Mouse (Mus musculus): ENCODE measurements around the gene Myo10. TPM values are rescaled to one million over a fixed set of nuclear protein-coding genes. Genes with fewer than 3 reads are reported as not detected.

Myo10 gene
- polyA plus RNA-seq, 1 experiment from 2014 or later, result 40.5 TPM

DNA sequence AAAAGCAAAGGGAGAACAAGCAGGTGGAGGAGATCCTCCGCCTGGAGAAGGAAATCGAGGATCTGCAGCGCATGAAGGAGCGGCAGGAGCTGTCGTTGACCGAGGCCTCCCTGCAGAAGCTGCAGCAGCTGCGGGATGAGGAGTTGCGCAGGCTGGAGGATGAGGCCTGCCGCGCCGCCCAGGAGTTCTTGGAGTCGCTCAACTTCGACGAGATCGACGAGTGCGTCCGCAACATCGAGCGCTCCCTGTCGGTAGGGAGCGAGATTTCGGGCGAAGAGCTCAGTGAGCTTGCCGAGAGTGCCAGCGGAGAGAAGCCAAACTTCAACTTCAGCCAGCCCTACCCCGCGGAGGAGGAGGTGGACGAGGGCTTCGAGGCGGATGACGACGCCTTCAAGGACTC, 158.7 kb downstream of the Myo10 start:
- H3K9me3 ChIP-seq (replicated peaks), result no peaks in the 10 kb centered on the region
- ATAC-seq (replicated peaks; ENCODE audit: low FRiP score), result no peak
- no peak overlapping the region for H3K4me3 ChIP-seq (replicated peaks)
- peaks cover 18% of the 10 kb centered on the region for H3K4me1 ChIP-seq
- 87% methylated on average over 33 of the region's 33 CpGs for WGBS
- H3K27ac ChIP-seq, result no peak overlapping the region
- H3K27me3 ChIP-seq, result no peaks in the 10 kb centered on the region
- no peak overlapping the region for H3K9ac ChIP-seq
- H3K36me3 ChIP-seq, result peaks cover 91% of the 10 kb centered on the region
- H3K4me2 ChIP-seq, result no peak overlapping the region

DNA sequence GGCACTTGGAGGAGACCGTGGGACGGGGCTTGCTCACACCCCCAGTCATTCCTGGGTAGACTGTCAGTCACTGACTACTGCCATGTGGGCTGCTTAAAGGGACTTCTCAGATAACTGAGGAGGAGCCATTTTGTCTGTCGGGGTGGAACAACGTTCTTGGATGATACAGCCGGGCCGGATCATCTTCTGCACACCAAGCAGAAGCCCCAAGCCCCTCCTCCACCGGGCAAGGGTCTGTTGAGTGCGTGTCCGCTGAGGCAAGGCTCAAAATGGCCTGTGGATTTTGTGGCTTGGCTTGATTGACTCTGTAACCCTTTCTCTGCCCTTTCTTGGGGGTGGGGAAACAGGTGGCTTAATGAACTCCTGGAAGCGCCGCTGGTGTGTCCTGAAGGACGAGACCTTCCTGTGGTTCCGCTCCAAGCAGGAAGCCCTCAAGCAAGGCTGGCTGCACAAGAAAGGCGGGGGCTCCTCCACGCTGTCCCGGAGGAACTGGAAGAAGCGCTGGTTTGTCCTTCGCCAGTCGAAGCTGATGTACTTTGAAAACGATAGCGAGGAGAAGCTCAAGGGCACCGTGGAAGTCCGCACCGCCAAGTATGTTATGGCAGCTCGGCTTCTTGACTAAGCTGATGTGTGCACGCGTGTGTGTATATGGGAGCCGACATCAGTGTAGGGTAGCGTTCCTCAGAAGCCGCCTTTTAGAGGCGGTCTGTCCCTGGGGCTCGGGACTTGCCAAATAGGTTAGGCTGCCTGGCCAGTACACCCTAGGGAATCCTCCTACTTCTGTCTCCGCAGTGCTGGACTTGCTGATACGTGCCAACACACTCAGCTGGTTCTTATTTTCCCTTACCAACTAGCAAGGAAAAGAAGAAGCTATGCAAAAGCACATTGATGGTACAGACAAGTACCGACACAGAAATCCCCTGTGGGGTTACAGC, 163.4 kb downstream of the Myo10 start:
- no peak; the same call in 1 of the 2 replicates for ATAC-seq (replicated peaks; ENCODE audit: low FRiP score)
- no peak overlapping the region for H3K4me3 ChIP-seq (replicated peaks)
- H3K9ac ChIP-seq, result no peak overlapping the region
- H3K36me3 ChIP-seq, result peaks cover 99% of the 10 kb centered on the region
- 0 out of 2 replicates have a peak overlapping the region, but pooled peaks have one; percentile 51 for H3K27ac ChIP-seq
- no peaks in the 10 kb centered on the region for H3K27me3 ChIP-seq
- no peak overlapping the region for H3K4me2 ChIP-seq
- no peaks in the 10 kb centered on the region for H3K9me3 ChIP-seq (replicated peaks)
- H3K4me1 ChIP-seq, result peaks cover 36% of the 10 kb centered on the region
- 73% methylated on average over 35 of the region's 35 CpGs for WGBS

DNA sequence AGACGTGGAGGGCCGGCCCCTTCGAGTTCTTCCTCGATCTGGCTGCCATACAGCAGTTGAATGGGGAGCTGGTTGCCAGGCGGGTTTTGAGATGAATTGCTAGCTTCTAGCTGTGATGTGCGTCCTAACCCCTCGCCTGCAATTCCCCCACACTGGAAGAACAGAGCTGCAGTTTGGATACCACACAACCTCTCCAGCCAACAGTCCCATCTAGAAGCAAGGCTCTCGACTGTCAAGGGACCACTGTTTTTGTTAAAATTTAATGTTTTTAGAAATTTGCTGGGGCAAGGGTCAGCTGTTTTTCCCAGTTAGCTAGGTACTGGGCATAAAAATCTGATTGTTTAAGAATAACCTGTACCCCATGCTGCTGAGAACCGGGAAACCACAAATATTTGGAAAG, 165.1 kb downstream of the Myo10 start:
- H3K27me3 ChIP-seq, result no peaks in the 10 kb centered on the region
- ATAC-seq (replicated peaks; ENCODE audit: low FRiP score), result no peak
- peaks cover 38% of the 10 kb centered on the region for H3K4me1 ChIP-seq
- no peaks in the 10 kb centered on the region for H3K9me3 ChIP-seq (replicated peaks)
- H3K4me3 ChIP-seq (replicated peaks), result no peak overlapping the region
- no peak overlapping the region for H3K27ac ChIP-seq
- peaks cover 95% of the 10 kb centered on the region for H3K36me3 ChIP-seq
- H3K9ac ChIP-seq, result no peak overlapping the region
- WGBS, result 81% methylated on average over 9 of the region's 9 CpGs
- H3K4me2 ChIP-seq, result no peak overlapping the region

DNA sequence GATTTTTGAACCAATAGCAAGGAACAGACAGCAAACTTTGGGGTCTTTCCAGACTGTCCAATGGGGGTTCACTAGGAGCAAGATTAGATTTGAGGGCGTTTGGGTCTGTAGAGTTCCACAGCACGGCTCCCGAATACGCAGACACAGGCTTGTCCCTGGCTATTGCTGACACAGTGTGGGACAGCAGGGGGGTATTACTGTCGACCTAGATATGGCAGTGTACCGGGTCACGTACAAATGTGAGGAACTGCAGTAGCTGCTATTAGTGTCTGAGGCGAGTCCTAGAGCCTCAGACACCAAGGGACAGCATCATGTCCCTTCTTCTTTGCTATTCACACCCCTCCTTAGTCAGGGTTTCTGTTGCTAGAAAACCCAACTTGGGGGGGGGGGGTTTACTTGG, 165.6 kb downstream of the Myo10 start:
- no peak overlapping the region for H3K9ac ChIP-seq
- no peak overlapping the region for H3K4me3 ChIP-seq (replicated peaks)
- no peaks in the 10 kb centered on the region for H3K27me3 ChIP-seq
- H3K36me3 ChIP-seq, result peaks cover 95% of the 10 kb centered on the region
- ATAC-seq (replicated peaks; ENCODE audit: low FRiP score), result no peak
- no peak overlapping the region for H3K27ac ChIP-seq
- no peak overlapping the region for H3K4me2 ChIP-seq
- no peaks in the 10 kb centered on the region for H3K9me3 ChIP-seq (replicated peaks)
- H3K4me1 ChIP-seq, result peaks cover 42% of the 10 kb centered on the region
- WGBS, result 90% methylated on average over 8 of the region's 8 CpGs

DNA sequence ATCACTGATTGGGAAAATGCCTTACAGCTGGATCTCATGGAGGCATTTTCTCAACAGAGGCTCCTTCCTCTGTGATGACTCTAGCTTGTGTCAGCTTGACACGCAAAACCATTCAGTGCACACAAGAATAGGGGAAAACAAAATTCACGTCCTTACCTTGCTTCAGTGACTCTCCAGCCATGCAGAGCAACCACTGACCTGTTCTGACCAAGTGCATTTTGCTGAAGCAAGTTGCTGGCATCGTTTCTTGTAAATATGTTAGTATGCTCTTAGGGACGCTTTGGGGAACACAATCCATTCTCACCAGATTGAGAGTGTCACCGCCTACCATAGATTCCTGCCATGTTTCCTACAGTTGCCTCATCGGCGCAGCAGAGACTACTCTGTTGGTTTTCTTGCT, 166.2 kb downstream of the Myo10 start:
- WGBS, result 72% methylated on average over 7 of the region's 7 CpGs
- H3K27me3 ChIP-seq, result no peaks in the 10 kb centered on the region
- H3K4me2 ChIP-seq, result no peak overlapping the region
- no peak for ATAC-seq (replicated peaks; ENCODE audit: low FRiP score)
- peaks cover 95% of the 10 kb centered on the region for H3K36me3 ChIP-seq
- peaks cover 48% of the 10 kb centered on the region for H3K4me1 ChIP-seq
- no peak overlapping the region for H3K9ac ChIP-seq
- no peaks in the 10 kb centered on the region for H3K9me3 ChIP-seq (replicated peaks)
- no peak overlapping the region for H3K27ac ChIP-seq
- H3K4me3 ChIP-seq (replicated peaks), result no peak overlapping the region

DNA sequence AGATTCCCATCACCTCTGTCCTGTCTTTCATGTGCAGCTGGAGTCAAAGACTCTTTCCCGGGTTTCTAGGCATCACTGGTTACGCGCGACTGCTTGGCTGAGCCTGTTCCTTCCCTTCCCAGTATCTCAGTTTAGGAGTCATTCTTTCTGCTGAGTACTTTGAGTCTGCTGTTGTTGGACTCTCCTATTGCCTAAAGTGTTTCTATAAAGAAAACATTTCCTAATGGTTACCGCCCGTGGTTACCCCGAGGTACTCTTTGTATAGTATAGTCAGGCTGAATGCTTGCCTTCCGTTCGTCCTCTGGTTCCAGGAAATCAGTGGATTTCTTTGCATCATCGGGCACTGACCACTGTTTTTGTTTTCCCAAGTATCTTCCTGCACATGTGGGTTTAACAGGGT, 166.9 kb downstream of the Myo10 start:
- no peak for ATAC-seq (replicated peaks; ENCODE audit: low FRiP score)
- peak overlapping the region; percentile 45 for H3K27ac ChIP-seq
- H3K9me3 ChIP-seq (replicated peaks), result no peaks in the 10 kb centered on the region
- H3K27me3 ChIP-seq, result no peaks in the 10 kb centered on the region
- H3K4me1 ChIP-seq, result peaks cover 55% of the 10 kb centered on the region
- no peak overlapping the region for H3K4me2 ChIP-seq
- H3K4me3 ChIP-seq (replicated peaks), result no peak overlapping the region
- WGBS, result 66% methylated on average over 10 of the region's 10 CpGs
- peaks cover 95% of the 10 kb centered on the region for H3K36me3 ChIP-seq
- no peak overlapping the region for H3K9ac ChIP-seq

DNA sequence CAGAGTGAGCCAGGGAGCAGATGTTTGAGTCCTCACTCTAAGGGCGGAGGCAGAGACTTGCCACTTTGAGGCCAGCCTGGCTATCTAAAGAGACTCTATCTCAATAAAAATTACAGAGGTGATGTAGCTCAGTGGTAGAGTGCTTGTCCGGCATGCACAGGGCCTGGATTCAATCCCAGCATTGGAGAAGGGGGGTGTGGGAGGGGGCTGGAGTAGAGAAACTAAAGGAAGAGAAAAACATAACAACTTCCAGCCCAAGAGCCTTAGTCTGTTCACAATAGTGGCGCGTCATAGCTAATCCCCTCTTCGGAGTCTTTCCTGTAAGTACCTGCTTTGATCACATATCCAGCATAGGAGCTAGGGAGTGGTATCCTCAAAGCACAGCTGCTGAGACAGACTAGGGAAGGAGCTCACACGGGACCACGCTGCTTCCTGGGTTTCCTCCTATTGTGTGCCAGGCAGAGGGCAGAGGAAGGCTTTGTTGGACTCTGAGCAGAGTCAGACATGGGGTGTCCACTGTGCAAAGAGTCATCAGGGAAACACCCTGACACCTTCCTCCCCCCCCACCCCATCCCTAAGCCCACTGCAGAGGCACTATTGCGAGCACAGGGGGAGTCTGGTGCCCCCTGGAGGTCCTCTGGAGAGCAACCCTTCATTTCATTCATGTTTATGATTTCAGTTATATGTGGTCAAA, 169.5 kb downstream of the Myo10 start:
- H3K9me3 ChIP-seq (replicated peaks), result no peaks in the 10 kb centered on the region

DNA sequence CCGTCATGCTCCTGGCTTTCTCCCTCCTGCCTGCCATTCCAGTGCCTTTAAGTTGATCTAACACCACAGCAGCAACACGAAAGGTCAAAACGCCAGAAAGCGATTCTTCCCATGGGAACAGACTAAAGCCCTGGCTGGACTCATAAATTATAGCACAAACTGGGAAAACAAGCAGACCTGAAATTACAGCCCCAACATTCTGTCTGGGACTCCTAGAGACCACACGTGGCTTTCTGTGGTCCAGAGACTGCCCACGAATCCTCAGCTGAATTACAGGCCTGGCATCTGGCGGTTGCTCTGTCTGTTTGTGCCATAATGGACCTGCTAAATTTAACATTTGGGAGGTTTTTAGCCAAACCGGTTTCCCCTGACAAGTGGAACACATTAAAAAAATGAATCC, 171.8 kb downstream of the Myo10 start:
- Histone ChIP-seq H3K4me2 (no peak overlapping the region), H3K9ac (no peak overlapping the region), H3K36me3 (peaks cover 90% of the 10 kb centered on the region), H3K4me1 (peaks cover 33% of the 10 kb centered on the region), H3K9me3 (replicated peaks) (no peaks in the 10 kb centered on the region), H3K27me3 (no peaks in the 10 kb centered on the region), H3K27ac (no peak overlapping the region), H3K4me3 (replicated peaks) (no peak overlapping the region)
- WGBS, result 44% methylated on average over 8 of the region's 8 CpGs
- ATAC-seq (replicated peaks; ENCODE audit: low FRiP score), result no peak

More for the DNA sequence above, 169.5 kb downstream of the Myo10 start:
- H3K4me1 ChIP-seq, result peaks cover 43% of the 10 kb centered on the region
- no peak overlapping the region for H3K4me2 ChIP-seq
- 79% methylated on average over 8 of the region's 8 CpGs for WGBS
- no peak overlapping the region for H3K9ac ChIP-seq
- H3K27ac ChIP-seq, result peak overlapping the region; percentile 37; the same call in 1 of the 2 replicates
- H3K4me3 ChIP-seq (replicated peaks), result no peak overlapping the region
- H3K36me3 ChIP-seq, result peaks cover 91% of the 10 kb centered on the region
- no peaks in the 10 kb centered on the region for H3K27me3 ChIP-seq
- peak; percentile 28 for ATAC-seq (replicated peaks; ENCODE audit: low FRiP score)

DNA sequence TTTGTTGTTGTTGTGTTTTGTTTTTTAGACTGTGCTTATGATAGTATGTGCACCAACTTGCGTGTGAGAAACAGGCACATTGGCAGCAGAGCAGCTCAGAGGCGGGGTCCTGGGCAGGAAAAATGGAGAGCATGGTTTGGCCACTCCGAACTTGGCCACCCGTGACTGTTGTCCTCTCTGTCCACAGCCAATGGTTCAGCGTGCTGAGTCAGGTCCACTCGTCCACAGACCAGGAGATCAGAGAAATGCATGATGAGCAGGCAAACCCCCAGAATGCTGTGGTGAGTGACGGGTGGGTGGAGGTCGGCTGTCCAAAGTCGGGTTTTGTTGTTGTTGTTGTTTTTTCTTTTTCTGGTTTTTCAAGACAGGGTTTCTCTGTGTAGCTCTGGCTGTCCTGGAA, 173.2 kb downstream of the Myo10 start:
- ATAC-seq (replicated peaks; ENCODE audit: low FRiP score), result no peak
- H3K27ac ChIP-seq, result no peak overlapping the region
- H3K27me3 ChIP-seq, result no peaks in the 10 kb centered on the region
- 96% methylated on average over 9 of the region's 9 CpGs for WGBS
- H3K4me3 ChIP-seq (replicated peaks), result no peak overlapping the region
- H3K4me1 ChIP-seq, result peaks cover 19% of the 10 kb centered on the region
- H3K4me2 ChIP-seq, result no peak overlapping the region
- peaks cover 90% of the 10 kb centered on the region for H3K36me3 ChIP-seq
- H3K9me3 ChIP-seq (replicated peaks), result no peaks in the 10 kb centered on the region
- H3K9ac ChIP-seq, result no peak overlapping the region

DNA sequence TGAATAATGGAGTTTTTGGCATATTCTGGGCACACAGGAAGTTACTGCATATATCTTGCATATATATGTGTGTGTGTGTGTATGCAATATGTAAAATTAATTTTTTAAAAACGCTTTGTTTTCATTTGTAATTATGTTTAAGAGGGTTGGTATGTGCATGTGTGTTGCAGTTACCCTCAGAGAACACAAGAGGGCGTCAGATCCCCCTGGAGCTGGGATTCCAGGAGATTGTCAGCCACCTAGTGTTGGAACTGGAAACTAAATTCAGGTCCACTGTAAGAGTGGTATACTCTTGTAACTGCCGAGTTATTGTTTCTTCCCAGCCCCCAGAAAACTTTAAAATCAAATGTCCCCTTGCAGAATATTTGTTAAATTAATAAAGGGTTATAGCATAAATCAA, 174.0 kb downstream of the Myo10 start:
- peaks cover 91% of the 10 kb centered on the region for H3K36me3 ChIP-seq
- H3K27ac ChIP-seq, result no peak overlapping the region
- H3K4me3 ChIP-seq (replicated peaks), result no peak overlapping the region
- no peak for ATAC-seq (replicated peaks; ENCODE audit: low FRiP score)
- H3K9ac ChIP-seq, result no peak overlapping the region
- no peak overlapping the region for H3K4me2 ChIP-seq
- no peaks in the 10 kb centered on the region for H3K9me3 ChIP-seq (replicated peaks)
- 60% methylated on average over 3 of the region's 3 CpGs for WGBS
- H3K4me1 ChIP-seq, result peaks cover 19% of the 10 kb centered on the region
- H3K27me3 ChIP-seq, result no peaks in the 10 kb centered on the region

DNA sequence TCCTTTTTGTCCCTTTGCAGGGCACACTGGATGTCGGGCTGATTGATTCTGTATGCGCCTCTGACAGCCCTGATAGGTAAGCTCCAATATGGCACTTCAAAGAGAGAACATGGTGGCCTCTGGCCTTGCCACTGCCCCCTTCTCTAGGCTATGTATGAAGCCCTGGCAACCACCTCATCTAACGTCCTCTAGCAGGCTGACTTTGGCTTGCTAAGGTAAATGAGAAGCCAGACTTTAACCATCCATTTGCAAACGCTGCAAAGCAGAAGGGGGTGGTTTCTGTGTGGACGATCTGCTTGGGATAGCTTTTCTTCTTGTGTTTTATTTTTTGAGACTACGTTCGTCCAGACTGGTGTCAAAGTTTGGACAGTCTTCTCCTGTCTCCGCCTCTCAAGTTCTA, 174.9 kb downstream of the Myo10 start:
- H3K9ac ChIP-seq, result no peak overlapping the region
- H3K27me3 ChIP-seq, result no peaks in the 10 kb centered on the region
- peaks cover 17% of the 10 kb centered on the region for H3K4me1 ChIP-seq
- WGBS, result 78% methylated on average over 8 of the region's 8 CpGs
- no peaks in the 10 kb centered on the region for H3K9me3 ChIP-seq (replicated peaks)
- H3K4me2 ChIP-seq, result no peak overlapping the region
- no peak overlapping the region for H3K27ac ChIP-seq
- H3K4me3 ChIP-seq (replicated peaks), result no peak overlapping the region
- no peak for ATAC-seq (replicated peaks; ENCODE audit: low FRiP score)
- H3K36me3 ChIP-seq, result peaks cover 93% of the 10 kb centered on the region

DNA sequence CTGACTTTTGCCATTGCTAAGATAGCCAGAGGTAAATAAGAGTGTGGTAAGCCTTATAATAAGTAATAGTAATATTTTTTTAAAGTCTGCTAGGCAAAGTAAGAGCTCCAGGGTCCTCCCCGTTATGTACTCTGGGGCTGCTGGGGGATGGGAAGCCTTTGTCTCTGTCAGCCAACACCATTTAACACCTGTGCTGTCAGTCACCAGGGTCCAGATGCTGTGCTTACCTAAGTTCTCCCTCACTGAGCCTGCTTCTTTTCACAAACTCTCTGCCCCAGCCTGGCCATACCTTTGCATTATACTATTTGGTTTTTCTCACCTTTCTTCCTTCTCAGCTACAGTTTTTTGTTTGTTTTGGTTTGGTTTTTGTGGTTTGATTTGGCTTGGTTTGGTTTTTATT, 175.6 kb downstream of the Myo10 start:
- H3K4me3 ChIP-seq (replicated peaks), result no peak overlapping the region
- no peaks in the 10 kb centered on the region for H3K9me3 ChIP-seq (replicated peaks)
- no peak overlapping the region for H3K4me2 ChIP-seq
- peaks cover 94% of the 10 kb centered on the region for H3K36me3 ChIP-seq
- H3K4me1 ChIP-seq, result peaks cover 20% of the 10 kb centered on the region
- no peak overlapping the region for H3K27ac ChIP-seq
- ATAC-seq (replicated peaks; ENCODE audit: low FRiP score), result no peak
- WGBS, result 70% methylated on average over 1 of the region's 1 CpGs
- no peak overlapping the region for H3K9ac ChIP-seq
- H3K27me3 ChIP-seq, result no peaks in the 10 kb centered on the region
